Mouse (Mus musculus) B cell, adult 2 months (primary cell): ENCODE results near the gene Prkch.

Experiments used
- DNase-seq, 2 experiments: peaks; one replicate each; pipeline ENCODE4 v3.0.0; 2022

The Prkch gene

DNA sequence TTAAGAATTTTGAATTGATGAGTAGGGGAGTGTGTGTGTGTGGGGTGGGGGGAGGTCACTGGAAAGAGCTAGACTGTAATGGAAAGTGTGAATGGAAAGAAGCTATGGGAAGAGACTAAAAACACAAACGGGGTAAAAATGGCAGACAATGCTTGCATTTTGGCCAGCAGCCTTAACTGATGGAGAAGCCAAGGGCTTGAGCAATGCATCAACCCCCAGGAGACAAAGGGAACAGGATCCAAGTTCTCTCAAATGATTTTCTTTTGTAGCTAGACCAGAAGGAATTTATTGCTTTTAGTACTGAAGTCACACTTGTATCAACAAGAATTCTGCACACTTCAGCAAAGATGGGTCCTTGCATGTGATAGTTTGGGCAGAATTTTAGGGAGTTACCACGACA lies 222.6 kb downstream of the Prkch start:
- no peak for DNase-seq

DNA sequence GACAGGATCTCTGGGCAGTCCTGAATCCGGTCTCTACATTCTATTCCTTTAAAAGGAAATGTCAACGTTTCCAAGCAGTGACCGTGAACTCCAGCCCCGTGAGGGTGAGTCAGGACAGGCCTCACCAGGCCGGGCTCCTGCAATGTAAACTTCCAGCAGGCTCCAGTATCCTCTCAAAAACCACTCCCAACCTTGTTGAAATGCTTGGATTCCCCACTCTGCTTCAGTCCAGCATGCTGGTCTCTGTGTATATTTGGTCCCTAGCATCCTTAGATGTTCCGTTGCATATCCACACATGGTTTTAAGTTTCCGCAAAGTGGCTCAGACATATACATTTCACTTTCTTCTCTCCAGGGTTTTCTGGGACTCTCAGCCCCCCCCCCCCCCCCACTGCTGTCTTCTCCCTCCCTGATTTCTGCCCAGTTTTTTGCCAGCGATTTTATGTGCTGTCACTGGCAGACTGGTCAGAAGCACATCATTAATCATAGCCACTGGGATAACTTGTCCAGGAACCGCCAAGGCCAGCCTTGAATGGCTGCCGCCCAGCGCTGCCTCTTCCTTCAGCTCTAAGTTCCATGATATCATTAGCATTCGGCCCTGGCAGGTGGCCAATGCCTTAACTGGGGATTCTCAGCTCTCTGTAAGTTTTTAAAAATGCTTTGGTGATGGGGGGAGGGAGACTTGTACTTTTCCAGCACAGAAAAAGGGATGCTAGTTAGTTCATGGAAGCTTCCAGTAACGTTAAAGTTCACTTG lies 225.6 kb downstream of the Prkch start:
- DNase-seq: no peak

DNA sequence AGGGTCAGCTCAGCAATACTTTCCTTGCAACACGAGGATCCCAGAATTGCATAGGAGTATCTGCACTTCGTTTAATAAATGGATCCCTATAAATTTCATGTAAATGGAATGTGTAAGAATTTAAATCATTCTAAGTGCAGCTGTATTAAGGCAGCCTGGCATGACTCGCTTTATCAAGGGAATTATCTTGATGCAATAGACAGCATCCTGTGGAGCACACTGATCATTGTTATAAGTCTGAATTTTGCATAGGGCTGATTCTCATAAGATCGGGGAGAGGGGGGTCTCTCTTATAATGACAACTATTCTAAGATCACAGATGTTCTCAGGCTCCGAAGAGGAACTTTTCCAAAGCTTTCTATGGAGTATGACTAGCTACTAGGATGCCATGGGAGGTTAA lies 226.3 kb downstream of the Prkch start:
- no peak for DNase-seq

DNA sequence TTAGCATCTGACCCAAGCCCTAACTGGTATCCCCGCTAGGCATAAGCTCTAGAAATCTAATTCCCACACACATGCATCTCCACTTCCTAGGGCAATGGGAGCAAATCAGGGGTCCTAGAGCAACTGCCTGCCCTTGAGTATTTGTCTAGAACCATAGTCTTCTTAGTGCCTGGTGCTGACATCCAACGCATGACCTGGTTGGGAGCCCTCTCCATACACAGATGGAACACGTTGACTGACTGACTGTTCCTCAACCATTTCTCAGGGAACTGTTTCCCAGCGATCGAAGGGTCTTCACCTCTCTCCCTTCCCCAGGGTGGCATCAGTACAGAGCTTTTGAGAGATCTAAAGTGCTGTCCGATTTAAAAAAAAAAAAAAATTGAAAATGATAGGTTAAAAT lies 227.6 kb downstream of the Prkch start:
- no peak for DNase-seq

DNA sequence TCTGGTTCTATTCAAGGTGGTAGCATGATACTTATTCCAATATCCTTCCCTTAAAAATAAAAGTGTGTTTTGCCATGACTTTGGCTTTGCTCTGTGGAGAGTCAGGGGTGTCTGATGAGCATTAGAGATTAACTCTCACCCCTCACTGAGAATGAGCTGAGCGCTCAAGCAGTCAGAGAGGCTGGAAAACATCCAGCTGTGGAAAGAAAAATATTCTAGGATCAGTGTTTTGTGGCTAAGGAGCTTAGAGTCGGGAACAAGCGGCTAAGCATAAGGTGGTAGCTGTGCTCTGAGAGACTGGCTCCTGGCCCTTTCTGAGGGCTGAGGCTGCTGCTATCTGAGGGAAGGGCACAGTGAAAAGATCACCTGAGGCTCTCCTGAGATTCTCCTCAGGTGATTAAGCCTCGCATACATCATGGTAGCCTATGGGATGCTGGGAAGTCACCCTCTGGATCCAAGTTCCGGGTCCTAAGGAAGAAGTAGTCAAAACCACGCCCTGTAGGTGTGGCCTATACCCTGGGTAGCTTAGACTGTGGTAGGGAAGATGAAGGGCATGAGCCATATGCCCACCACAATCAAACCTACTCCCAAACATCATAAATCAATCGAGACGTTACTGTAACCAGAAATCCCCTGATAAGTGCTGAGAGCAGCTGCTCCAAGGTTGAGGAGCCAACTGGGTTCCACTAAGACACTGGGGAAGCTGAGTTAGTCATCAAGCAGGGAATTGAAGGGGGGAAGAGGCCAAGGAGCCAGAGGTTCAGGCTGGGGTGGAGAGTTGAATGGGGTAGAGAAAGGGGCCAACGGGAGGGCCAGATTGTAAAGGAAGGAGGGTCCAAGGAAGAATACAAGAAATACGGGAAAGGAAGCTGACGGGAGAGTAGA lies 228.7 kb downstream of the Prkch start:
- DNase-seq: no peak

DNA sequence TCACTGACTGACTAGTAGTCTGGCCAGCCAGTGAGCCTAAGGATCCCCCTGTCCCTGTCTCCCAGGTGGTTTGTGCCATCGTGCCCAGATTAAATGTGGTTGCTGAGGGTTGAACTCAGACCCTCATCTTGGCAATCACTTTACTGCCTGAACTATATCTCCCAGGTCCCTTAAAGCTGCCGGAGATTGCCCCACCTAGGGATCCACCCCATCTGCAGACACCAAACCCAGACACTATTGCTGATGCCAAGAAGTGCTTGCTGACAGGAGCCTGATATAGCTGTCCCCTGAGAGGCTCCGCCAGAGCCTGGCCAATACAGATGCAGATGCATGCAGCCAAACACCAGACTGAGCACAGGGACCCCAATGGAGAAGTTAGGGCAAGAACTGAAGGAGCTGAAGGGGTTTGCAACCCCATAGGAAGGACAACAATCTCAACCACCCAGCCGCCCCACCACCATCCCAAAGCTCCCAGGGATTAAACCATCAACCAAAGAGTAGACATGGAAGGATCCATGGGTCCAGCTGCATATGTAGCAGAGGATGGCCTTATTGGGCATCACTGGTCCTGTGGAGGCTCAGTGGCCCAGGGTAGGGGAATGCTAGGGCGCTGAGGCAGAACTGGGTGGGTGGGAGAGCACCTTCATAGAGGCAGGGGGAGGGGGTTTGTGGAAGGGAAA lies 229.6 kb downstream of the Prkch start:
- DNase-seq: no peak

DNA sequence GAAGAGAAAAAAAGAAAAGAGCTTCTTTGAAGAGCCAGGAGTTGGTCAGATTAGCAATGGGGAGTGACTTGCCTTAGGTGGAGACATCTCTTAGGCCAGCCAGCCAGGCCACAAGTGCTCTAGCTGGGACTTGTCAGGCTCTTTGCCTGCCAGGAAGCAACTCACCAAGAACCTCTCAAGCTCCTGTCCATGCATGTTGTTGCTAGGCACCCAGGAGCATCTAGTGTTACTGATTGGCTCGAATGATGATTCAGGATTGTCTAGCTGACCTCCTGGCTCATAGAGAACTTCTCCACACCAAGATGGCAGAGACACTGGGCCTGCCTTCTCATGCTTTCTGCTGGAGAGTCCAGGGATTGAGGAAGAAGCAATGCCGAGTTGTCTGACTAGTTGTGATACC lies 230.3 kb downstream of the Prkch start:
- no peak for DNase-seq

DNA sequence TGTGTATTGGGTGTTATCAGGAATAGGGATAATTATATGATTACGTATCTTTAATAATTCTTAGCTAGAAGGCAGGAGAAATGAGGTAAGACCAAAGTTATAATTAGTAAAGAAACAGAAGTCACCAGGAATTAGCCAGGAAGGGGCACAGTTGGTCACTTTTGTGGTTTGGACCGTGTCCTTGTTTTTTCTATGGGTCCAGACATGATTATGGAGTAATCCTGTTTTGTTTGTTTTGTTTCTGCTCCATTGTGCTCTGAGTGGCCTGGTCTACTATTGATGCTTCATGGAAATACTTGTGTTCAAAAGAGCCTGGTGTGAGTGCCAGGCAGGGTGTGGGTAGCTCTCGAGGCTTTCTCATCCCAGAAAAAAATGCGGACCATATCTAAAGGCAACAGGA lies 230.9 kb downstream of the Prkch start:
- DNase-seq: no peak

DNA sequence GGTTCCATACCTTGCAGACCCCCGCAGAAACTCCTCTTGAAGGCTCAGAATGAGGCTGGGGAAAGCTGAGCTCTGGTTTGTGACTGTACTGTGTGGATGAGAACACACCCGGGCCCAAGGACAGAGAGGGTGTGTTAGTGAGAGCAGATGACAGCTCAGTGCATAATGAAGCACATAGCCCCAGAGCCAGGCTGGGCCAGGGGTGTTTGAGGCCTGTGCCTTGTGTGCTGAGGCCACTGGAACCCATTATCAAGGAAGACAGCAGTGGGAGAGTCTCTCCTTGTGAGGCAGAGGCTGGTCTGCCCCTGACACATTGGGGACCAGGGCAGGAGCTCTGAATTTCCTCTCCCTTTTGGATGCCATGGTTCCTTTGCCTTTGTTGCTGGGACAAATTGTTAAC lies 231.3 kb downstream of the Prkch start:
- no peak for DNase-seq

DNA sequence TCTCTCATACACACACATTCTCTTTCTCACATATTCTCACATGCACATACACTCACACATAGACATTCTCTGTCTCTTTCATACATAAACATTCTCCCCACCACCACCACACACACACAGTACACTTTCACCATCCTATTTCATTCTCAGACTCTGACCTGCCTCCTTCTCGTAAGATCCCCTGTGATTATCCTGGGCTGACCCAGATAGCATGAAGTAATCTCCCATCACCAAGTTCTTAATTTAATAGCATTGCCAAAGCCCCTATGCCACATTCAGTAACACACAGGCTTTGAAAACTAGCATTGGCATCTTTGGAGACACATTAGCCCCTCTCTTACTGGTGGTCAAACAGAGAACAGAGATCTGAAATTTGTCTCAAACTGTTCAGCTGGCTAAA lies 232.3 kb downstream of the Prkch start:
- no peak for DNase-seq

DNA sequence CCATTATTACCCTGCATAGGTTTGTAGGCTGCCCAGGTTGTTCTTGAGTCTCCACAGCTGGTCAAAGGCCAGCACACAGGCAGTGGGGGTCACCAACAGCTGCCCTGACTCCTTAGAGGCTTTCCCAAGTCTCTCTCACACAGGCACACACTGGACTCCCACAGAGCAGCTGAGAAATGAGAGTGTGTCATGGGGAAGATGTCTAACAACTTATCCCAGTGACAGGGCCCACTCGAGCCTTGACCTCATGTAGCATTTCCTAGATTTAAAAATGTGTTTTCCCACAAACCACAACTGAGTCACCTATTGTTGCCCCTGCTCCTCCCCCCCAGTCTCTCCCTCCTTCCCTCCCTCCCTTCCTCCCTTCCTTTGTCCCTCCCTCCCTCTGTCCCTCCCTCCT lies 234.2 kb downstream of the Prkch start:
- no peak for DNase-seq

DNA sequence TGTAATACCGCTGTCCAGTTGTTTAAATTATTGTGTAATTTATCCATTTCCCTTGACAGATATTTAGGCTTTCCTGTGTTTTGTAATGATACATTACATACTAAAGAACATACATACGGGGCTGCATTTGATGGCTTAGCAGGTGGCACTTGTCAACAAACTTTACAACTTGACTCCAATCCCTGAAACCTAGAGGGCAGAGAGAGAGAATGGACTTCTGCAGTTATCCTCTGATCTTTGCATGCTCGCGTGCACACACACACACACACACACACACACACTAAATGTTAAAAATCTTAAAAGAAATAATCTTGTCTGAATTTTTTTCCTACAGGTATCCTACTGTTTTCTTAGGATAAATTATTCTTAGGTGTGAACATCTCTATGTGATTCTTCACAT lies 236.6 kb downstream of the Prkch start:
- no peak for DNase-seq

DNA sequence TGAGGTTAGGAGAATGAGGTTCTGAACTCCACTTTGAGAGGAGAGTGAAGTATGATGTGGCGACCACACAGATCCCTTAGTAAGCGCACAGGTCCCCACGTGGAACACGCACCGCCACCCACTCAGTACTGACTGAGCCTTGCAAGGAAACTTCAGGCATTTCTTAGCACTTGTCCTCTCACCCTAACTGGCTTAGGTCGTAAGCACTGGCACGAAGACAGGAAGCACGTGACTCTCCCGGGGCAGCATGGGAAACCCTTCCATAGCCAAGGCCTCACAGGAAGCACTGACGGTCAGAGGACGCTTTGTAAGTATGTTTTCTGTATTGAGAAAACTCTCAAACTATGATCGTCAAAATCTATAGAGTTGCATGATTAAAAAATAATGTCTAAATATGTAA lies 237.7 kb downstream of the Prkch start:
- DNase-seq: no peak

DNA sequence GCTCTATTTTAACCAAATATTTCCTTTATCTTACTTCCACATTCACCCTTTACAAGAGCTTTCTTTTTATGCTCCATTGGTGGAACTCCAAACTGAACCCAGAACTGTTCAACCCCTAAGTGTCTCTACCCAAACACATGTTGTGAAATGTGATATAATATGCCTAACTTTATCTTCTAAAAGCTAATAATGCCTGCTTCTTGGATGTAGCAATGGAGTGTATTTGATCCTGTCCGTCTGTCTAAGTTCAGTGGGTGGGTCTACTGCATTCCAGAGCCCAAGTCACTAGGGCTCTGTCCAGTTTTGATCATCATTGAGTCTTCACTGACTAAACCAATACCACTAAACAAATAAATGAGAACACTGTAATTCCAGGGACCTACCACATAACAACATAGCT lies 240.2 kb downstream of the Prkch start:
- no peak for DNase-seq
